Mouse (Mus musculus) kidney, adult 10 weeks (tissue): ENCODE data around the gene Acp7. TPM values are rescaled to one million over a fixed set of nuclear protein-coding genes. Genes with fewer than 3 reads are reported as not detected.

Experiments used
- polyA plus RNA-seq: library from polyadenylated mRNA; stranded (reverse); fragments of 350-450 nt; fragmentation: Illumina TruSeq; extraction: RNeasy Lipid Tissue Mini Kit (QIAGEN cat#74804); gene quantifications from one replicate; pipeline ENCODE4 v1.2.3, GENCODE M21; 2014; ENCODE audit warnings: low read depth, low replicate concordance

Acp7 gene
- not detected for polyA plus RNA-seq

DNA sequence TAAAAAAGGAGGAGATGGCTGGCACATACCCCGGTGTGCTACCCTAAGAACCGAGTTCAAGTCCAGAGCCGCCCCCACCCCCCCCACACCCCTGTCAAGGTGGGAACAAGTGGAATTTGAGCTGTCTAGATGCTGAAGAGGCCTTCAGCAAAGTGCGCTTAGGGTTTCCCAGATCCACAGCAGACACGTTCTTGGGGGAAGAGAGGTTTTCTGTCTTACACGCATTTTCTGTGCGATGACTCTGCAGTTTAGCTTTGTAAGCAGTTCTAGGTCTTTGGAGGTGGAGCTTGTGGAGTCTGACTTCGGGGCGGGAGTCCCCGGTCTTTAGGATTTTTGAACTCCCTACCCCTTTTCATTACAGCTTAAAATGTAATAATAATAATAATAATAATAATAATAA lies at the start of gene Acp7:
Acp7 (minus strand) TSS at position 260 of the 400 bp plus-strand sequence.

GRCm38 (mm10) chr7:28597642-28598446 lies 33.3 kb downstream of the Acp7 start, which contains the start of the genes Samd4b and Pak4:
TSS of gene Samd4b (minus strand) at chr7:28598144.
TSS of gene Pak4 (minus strand) at chr7:28598185.

Other genes with a start within 250 kb of the Acp7 start
- 1.8 TPM for gene Med29, start 238.6 kb downstream of the Acp7 start, polyA plus RNA-seq
- 45.1 TPM for gene Paf1, start 238.4 kb downstream of the Acp7 start, polyA plus RNA-seq
- gene Gmfg, start 193.9 kb downstream of the Acp7 start, polyA plus RNA-seq, result 5.2 TPM
- gene Lrfn1, start 179.4 kb downstream of the Acp7 start, polyA plus RNA-seq, result 0.12 TPM
- not detected for gene Ifnl2, start 120.9 kb downstream of the Acp7 start, polyA plus RNA-seq
- gene Ifnl3, start 108.5 kb downstream of the Acp7 start, polyA plus RNA-seq, result not detected
- not detected for gene Sycn, start 90.4 kb downstream of the Acp7 start, polyA plus RNA-seq
- gene Nccrp1, start 84.1 kb downstream of the Acp7 start, polyA plus RNA-seq, result 0.49 TPM
- 8.9 TPM for gene Samd4b, start 33.2 kb downstream of the Acp7 start, polyA plus RNA-seq
- 1.2 TPM for gene Pak4, start 33.1 kb downstream of the Acp7 start, polyA plus RNA-seq
- not detected for gene Fbxo27, start 61.5 kb upstream of the Acp7 start, polyA plus RNA-seq
- gene Fbxo17, start 85.5 kb upstream of the Acp7 start, polyA plus RNA-seq, result 0.49 TPM
- gene Mrps12, start 110.5 kb upstream of the Acp7 start, polyA plus RNA-seq, result 28.9 TPM
- 0.24 TPM for gene Sars2, start 110.7 kb upstream of the Acp7 start, polyA plus RNA-seq
- gene Ccer2, start 124.8 kb upstream of the Acp7 start, polyA plus RNA-seq, result not detected
- gene Sirt2, start 135.4 kb upstream of the Acp7 start, polyA plus RNA-seq, result 20.8 TPM
- not detected for gene Nfkbib, start 136.2 kb upstream of the Acp7 start, polyA plus RNA-seq
- 3.4 TPM for gene Rinl, start 157.6 kb upstream of the Acp7 start, polyA plus RNA-seq
- gene Hnrnpl, start 177.2 kb upstream of the Acp7 start, polyA plus RNA-seq, result 173 TPM
- gene Ech1, start 193.9 kb upstream of the Acp7 start, polyA plus RNA-seq, result 25.7 TPM
- 2.0 TPM for gene Lgals4, start 202.5 kb upstream of the Acp7 start, polyA plus RNA-seq
- not detected for gene Lgals7, start 232.5 kb upstream of the Acp7 start, polyA plus RNA-seq